Mouse (Mus musculus) thymus, postnatal 25 days (tissue): ENCODE data around the gene Spata1.
"Not testable (repeated sequence)": the region's sequence is repeated elsewhere in the genome, so short reads cannot be mapped to it uniquely, and the experiment has no call there.

Experiments
- DNase-seq: peaks from one replicate; pipeline ENCODE4 v3.0.0; 2022

Gene Spata1

GRCm38 (mm10) chr3:146450371-146450841 is 49.1 kb downstream of the Spata1 start:
- peak; percentile 94 for DNase-seq

- DNase-seq, result no peak
Measured at GRCm38 (mm10) chr3:146449745-146450250, 49.8 kb downstream of the Spata1 start, which contains the start of gene Ctbs. Gene Ctbs (plus strand): TSS chr3:146449795.

GRCm38 (mm10) chr3:146448969-146449368 is 50.6 kb downstream of the Spata1 start:
- no peak for DNase-seq

- DNase-seq, result no peak
Measured at GRCm38 (mm10) chr3:146448372-146448771, 51.2 kb downstream of the Spata1 start.

GRCm38 (mm10) chr3:146447598-146447997 is 52.0 kb downstream of the Spata1 start:
- no peak for DNase-seq

DNA sequence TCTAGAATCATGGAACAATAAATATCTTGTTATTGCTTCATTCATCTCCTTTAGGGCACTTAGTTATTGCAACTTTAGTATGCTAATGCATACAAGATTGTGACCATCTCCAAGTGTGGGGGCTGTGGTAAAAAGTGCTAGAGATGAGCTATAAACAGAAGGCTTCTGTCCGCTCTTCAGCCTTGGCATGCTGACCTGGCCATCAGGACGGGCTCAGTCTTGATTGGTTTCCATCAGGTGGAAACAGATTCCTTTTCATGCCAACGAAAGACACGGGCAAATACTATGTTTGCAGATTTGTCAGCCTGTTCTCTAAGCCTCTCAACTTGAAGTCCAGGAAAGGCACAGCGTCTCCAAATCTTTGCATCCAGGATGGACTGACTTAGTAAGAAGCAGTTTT is 52.4 kb downstream of the Spata1 start:
- DNase-seq, result no peak

DNA sequence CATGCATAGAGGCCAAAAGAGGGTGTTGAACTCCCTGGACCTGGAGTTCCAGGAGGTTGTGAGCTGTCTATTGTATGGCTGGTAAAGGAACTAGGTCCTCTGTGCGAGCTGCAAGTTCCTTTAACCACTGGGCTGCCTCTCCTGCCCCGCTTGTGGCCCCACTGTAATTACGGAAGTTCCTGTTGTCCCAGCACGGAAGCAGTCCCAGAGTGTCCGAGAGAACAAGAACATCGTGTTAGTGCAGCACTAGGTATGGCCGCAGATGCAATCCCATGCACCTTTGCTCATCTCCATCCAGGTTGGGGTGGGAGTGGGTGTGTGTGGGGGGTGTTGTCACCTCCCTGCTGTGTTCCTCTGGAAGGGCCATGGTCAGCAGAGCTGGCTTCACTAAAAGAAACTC is 54.7 kb downstream of the Spata1 start:
- DNase-seq, result no peak

- DNase-seq, result no peak
Measured at GRCm38 (mm10) chr3:146443380-146443779, 56.2 kb downstream of the Spata1 start.

DNA sequence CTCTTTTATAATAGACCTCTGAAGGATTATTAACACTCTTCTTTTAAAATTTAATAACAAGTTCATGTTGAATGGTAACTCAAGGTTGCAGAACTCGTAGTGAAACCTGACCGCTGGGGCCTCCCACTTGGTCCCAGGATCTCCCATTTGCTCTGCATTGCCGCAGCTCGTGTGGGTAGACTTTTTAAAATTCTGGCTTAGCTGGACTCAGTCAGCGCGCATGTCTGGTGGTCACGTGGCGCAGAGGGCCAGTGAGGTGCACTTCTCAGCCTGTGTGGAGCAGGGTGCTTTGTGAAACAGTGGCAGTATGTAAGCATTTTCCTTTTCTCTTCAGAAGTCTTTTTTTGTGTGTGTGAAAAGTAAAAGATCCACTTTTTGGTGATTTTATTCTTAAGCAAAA is 56.6 kb downstream of the Spata1 start:
- no peak for DNase-seq

DNA sequence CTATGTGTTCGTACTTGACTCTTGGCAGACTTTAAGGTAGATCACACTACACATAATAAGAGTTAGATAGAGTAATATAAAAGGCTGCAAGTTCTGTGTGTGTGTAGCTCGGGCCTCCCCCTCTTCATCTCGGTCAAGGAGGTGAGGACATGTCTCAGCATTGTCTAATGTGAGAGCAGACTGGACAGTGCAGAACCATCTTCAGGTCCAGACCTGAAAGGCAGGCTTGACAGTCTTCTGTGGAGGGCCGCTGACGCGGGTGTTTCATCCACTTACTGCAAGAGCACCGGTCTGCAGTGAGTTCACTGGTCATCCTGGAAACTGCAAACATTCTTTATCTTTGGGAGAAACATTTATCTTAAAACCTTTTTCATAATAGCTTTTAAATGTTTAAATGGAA is 57.1 kb downstream of the Spata1 start:
- no peak for DNase-seq

- no peak for DNase-seq
Measured at GRCm38 (mm10) chr3:146440422-146440821, 59.1 kb downstream of the Spata1 start.

DNA sequence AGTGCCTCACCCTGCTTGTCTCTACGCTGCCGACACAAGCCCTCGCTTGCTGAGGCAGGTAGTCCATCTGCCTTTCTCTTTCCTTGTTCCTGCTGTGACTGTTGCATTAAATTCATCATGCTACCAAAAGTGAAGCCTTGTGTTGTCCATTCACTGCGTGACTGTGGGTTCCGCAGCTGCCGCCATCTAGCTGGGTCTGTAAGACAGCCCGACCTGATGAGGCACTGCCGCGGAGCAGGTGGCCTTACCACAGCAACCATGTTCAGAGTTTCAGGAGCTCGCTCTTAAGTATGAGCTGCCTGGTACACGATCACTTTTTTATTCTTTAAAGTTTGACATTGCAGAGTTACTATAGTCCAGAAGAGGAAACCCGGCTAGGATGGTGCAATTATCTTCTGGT is 59.5 kb downstream of the Spata1 start:
- no peak for DNase-seq

DNA sequence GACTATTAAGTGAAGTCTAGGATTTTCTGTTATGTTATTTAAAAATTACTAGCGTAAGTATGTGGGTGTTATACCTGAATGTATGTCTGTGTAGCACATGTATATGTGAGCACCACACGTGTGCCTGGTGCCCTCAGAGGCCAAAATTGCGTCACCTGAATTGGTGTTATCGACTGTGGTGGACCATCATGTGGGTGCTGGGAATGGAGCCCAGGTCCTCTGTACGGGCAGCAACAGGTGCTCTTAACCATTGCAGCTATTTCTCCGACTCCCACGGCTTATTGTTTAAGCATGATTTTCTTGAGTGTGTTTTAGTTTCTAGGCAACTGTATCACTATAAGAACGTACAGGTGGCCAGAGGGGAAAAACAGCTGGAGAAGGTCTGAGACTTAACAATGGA is 63.4 kb downstream of the Spata1 start:
- no peak for DNase-seq

GRCm38 (mm10) chr3:146435533-146435932 is 64.0 kb downstream of the Spata1 start:
- no peak for DNase-seq

DNA sequence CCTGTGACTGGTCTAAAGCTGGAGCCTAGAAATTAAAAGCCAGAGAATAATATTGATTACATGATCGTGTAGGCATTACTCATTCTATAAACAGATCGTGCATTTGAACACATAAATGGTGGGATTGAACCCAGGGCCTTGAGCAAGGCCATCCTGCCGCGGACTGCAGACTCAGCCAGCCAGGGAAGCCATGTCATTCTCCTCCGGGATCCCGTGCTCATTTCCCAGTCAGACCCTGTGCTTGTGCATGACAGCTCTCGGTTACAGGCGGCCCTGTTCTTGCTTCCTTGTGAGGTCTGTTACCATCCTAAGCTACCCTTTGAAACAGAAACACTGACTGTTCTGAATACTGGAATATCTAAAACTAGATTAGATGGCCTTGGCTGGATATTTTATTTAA is 64.9 kb downstream of the Spata1 start:
- no peak for DNase-seq

DNA sequence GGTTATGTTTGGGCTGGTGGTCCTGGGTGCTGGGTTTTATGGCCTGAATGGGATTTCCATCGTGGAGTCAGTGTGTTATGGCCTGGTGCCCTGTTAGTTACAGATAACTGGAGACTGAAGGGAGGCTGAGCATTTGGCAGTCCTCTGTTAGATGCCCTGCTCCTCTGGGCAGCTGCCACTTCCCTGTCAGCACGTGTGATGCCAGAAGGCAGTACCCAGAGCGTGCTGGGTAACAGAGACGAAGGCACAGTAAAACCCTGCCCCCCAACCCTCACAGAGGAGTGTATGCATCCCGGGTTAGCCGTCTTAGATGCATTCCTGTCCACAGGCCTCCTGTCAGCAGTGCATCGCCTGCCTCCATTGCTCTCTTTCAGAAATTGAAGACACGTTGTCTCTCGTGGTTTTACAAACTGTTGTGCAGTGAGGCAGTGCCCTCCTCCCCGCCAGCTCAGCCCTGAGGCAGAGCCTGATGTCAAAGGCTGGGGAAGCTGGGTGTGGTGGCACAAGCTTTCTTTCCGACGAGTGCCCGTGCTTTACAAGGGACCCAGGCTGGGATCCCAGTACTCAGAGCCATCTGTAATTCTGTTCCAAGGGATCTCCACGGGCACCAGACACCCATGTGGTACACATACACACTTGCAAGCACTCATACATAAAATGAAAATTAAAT is 65.7 kb downstream of the Spata1 start:
- DNase-seq, result no peak

- DNase-seq, result not testable (repeated sequence)
Measured at GRCm38 (mm10) chr3:146433063-146433462, 66.5 kb downstream of the Spata1 start.

DNA sequence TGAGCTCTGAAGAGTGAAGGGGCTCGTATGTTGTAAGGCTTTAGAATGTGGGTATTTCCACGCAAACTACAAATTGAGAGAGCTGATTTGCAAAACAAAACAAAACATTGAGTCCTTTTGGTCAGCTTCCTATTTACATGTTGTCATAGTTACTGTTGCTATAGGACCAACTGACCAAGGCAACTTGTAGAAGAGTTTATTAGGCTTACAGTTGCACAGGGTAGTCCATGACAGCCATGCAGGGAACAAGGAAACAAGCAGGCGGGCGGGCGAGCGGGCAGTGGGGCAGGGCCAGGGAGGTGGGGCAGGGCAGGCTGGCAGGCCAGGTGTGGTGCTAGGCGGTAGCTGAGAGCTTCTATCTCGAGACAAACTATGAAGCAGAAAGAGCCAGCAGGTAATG is 73.1 kb downstream of the Spata1 start:
- no peak for DNase-seq

DNA sequence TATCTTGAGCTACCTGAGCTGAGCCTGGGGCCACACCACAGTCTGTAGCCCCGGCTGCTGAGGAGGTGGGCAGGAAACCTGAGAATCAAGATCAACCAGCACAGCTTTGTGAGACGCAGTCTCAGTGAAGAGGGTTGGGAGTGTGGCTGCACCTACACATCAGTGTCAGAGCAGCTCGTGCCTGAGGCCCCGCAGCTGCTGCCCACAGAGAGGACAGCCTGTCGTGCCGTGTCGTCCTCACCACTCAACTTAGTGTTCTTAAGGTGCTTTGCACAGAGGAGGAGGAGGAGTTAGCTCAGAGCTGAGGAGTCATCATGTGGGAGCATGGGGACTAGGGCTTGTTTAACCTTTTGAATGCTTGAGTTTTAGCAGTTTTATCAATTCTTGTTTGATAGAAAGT is 73.7 kb downstream of the Spata1 start:
- DNase-seq, result no peak

GRCm38 (mm10) chr3:146424306-146424900 is 75.2 kb downstream of the Spata1 start:
- DNase-seq, result no peak

DNA sequence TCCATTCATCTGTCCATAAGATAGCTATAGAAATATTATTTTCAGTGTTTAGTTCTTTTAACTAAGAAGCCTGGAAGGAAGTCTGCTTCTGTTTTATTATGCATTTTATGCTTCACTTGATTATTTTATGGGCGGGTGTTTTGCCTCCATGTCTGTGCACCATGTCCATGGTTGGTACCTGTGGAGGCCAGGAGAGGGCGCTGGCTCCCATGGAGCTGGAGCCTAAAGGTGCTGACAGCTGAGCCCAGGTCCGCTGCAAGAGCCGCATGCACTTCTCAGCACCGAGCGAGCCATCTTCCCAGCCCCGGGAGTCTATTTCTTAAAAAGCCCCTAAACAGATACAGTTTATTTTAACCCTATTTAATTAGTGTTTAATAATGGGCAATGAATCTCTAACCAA is 75.8 kb downstream of the Spata1 start:
- no peak for DNase-seq

DNA sequence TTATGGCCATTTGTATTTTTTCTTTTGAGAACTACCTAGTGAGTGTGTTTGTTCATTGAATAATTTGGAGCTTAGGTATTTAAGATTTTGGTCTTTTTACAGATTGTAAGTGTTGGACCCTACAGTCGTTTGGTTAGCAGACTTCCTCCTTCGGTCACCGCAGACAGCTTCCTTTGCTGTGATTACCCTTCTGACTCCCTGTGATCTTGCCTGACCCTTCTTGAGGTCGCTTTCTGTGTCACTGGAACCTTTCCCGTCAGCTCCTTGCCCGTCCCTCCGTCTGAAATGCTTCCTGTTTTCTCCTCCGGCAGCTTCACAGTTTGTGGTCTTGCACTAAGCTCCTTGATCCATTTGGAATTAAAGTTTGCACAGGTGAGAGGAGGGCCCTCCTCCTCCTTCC is 77.8 kb downstream of the Spata1 start:
- DNase-seq, result no peak

DNA sequence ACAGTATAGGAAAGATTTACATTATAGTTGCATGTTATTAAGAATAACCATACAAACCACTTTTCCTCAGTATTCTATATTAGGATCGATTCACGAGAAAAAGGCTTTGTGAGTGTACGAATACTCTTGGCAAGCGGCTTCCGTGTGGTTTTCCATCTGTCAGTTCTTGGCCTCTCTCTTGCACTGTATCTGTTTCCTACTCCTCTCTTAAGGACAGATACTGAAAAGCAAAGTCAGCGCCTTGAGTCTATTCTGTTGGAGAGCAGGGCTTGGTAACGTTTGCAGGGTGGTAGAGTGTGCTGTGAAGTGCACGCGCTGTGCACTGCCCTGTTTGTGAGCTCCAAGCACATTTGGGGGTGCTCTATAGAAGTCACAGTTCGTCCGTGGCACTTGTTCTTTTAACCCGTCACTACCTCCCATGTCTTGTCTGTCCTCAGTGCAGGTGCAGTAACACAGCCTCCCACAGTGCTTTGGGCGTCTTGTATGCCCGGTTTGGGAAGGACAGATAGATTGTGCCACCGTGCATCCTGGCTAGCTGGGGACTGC is 79.5 kb downstream of the Spata1 start:
- DNase-seq, result no peak

DNA sequence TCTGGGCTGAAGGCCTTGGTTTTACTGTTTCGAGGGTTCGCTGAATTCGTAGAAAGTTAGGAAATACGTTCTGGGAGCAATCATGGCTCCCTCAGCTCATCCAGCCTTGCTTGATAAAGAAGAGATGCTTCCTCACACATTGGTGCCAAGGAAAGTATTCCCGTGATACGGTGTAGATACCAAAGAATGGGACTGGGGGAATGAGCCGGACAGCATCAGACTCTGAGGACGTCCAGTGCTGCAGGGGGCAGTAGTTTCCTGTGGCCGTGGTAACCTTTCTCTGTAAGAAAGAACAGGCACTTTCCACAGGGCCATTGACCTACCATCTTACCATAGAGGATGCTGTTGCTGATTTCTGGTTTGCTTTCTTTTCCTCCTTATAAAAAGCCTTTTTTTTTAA is 80.0 kb downstream of the Spata1 start:
- no peak for DNase-seq
